Mouse (Mus musculus) neural tube, embryonic 11.5 days (tissue): ENCODE data around the gene Ccnt1. TPM values are rescaled to one million over a fixed set of nuclear protein-coding genes. Genes with fewer than 3 reads are reported as not detected.

Experiments
- ATAC-seq: fragments of 200-750 bp; cut with Nextera tagmentation; 2 replicates; pipeline ENCODE4 v1.8.0; 2017; ENCODE audit warnings: moderate number of reproducible peaks, mild to moderate bottlenecking, moderate TSS enrichment, moderate library complexity; ENCODE audit not compliant: insufficient read depth, low FRiP score, low TSS enrichment
- DNase-seq: peaks from one replicate; pipeline ENCODE4 v3.0.0-alpha.2; 2015; ENCODE audit warnings: low spot score
- H3K27ac ChIP-seq: fragments of 300-500 bp; sonication (generic); 2 replicates; pipeline ENCODE4 v1.5.1; 2014; ENCODE audit warnings: low read depth, mild to moderate bottlenecking, low read length
- H3K27me3 ChIP-seq: fragments of 300-500 bp; sonication (generic); 2 replicates; pipeline ENCODE4 v1.6.1; 2014; ENCODE audit warnings: mild to moderate bottlenecking, low read length, mixed read lengths; ENCODE audit not compliant: control insufficient read depth, insufficient read depth
- H3K36me3 ChIP-seq: fragments of 300-500 bp; sonication (generic); 2 replicates; pipeline ENCODE4 v1.6.1; 2014; ENCODE audit warnings: mild to moderate bottlenecking, low read length, moderate library complexity, mixed read lengths; ENCODE audit not compliant: control insufficient read depth, insufficient read depth
- H3K4me1 ChIP-seq: fragments of 300-500 bp; sonication (generic); 2 replicates; pipeline ENCODE4 v1.6.1; 2014; ENCODE audit warnings: low read length, mixed read lengths; ENCODE audit not compliant: control insufficient read depth, insufficient read depth
- H3K4me2 ChIP-seq: fragments of 300-500 bp; sonication (generic); 2 replicates; pipeline ENCODE4 v1.6.1; 2014; ENCODE audit warnings: low read depth, mild to moderate bottlenecking, moderate library complexity
- H3K4me3 ChIP-seq: fragments of 300-500 bp; sonication (generic); 2 replicates; pipeline ENCODE4 v1.5.1; 2014; ENCODE audit warnings: low read depth, low read length
- H3K9ac ChIP-seq: fragments of 300-500 bp; sonication (generic); 2 replicates; pipeline ENCODE4 v1.6.1; 2014; ENCODE audit warnings: mild to moderate bottlenecking, low read length
- H3K9me3 ChIP-seq: fragments of 300-500 bp; sonication (generic); 2 replicates; pipeline ENCODE4 v1.6.1; 2016; ENCODE audit warnings: low read length; ENCODE audit not compliant: control insufficient read depth
- WGBS: fragments of 180-500 bp; shearing (Covaris S2); extraction: QIAGEN DNeasy Blood & Tissue Kit; methylation state at CpG from one replicate; pipeline ENCODE4 v1.1.7; 2014; 5-methylcytosine and 5-hydroxymethylcytosine counted together
- polyA plus RNA-seq: library from polyadenylated mRNA; unstranded; fragments of >200 nt; fragmentation: Nextera tagmentation; extraction: Ambion mirVana; gene quantifications from 2 replicates; pipeline ENCODE4 v1.2.1, GENCODE M21; 2014

The Ccnt1 gene
- polyA plus RNA-seq, 1 experiment from 2014 or later = 65.6 TPM

- peaks cover 13% of the 10 kb centered on the region for H3K4me1 ChIP-seq
- ATAC-seq (no peak), DNase-seq (no peak)
- H3K9me3 ChIP-seq = no peaks in the 10 kb centered on the region
- WGBS = 79% methylated on average over 7 of the region's 7 CpGs
- H3K36me3 ChIP-seq = no peaks in the 10 kb centered on the region
- no peak overlapping the region for H3K27ac ChIP-seq
- H3K27me3 ChIP-seq = no peaks in the 10 kb centered on the region
- H3K4me3 ChIP-seq = no peak overlapping the region
- H3K4me2 ChIP-seq = peak overlapping the region; percentile 59
- peak overlapping the region; percentile 90; the same call in 1 of the 2 replicates for H3K9ac ChIP-seq
Observed at GRCm38 (mm10) chr15:98569216-98569615, 1.5 kb downstream of the Ccnt1 start.

- ATAC-seq (0 out of 2 replicates have a peak, but pooled peaks have one; percentile 3), DNase-seq (peak; percentile 22)
- H3K36me3 ChIP-seq = 0 out of 2 replicates have a peak, but pooled peaks cover under 1% of the 10 kb centered on the region
- WGBS = 12% methylated on average over 22 of the region's 22 CpGs
- H3K9ac ChIP-seq = peak overlapping the region; percentile 90
- no peaks in the 10 kb centered on the region for H3K27me3 ChIP-seq
- H3K4me1 ChIP-seq = peaks cover 13% of the 10 kb centered on the region
- peak overlapping the region; percentile 83 for H3K27ac ChIP-seq
- H3K4me3 ChIP-seq = peak overlapping the region; percentile 70
- peak overlapping the region; percentile 59 for H3K4me2 ChIP-seq
- no peaks in the 10 kb centered on the region for H3K9me3 ChIP-seq
Observed at GRCm38 (mm10) chr15:98568256-98569033, 2.3 kb downstream of the Ccnt1 start.

- Histone ChIP-seq H3K36me3 (0 out of 2 replicates have a peak, but pooled peaks cover 4% of the 10 kb centered on the region), H3K4me3 (peak overlapping the region; percentile 87), H3K27ac (peak overlapping the region; percentile 86), H3K9me3 (no peaks in the 10 kb centered on the region), H3K27me3 (no peaks in the 10 kb centered on the region), H3K9ac (peak overlapping the region; percentile 90), H3K4me2 (peak overlapping the region; percentile 59), H3K4me1 (peaks cover 13% of the 10 kb centered on the region)
- under 1% methylated on average over 88 of the region's 88 CpGs for WGBS
- DNase-seq (peak; percentile 99), ATAC-seq (peak; percentile 96)
Observed at GRCm38 (mm10) chr15:98567278-98568134, 3.2 kb downstream of the Ccnt1 start.

- under 1% methylated on average over 15 of the region's 15 CpGs for WGBS
- ATAC-seq (no peak), DNase-seq (peak; percentile 30)
- Histone ChIP-seq H3K9ac (peak overlapping the region; percentile 81), H3K36me3 (0 out of 2 replicates have a peak, but pooled peaks cover 4% of the 10 kb centered on the region), H3K27me3 (no peaks in the 10 kb centered on the region), H3K4me3 (peak overlapping the region; percentile 87), H3K4me1 (peaks cover 13% of the 10 kb centered on the region), H3K9me3 (no peaks in the 10 kb centered on the region), H3K27ac (peak overlapping the region; percentile 86), H3K4me2 (peak overlapping the region; percentile 47)
Observed at GRCm38 (mm10) chr15:98566973-98567277, 3.8 kb downstream of the Ccnt1 start.

GRCm38 (mm10) chr15:98557186-98557585 is 13.5 kb downstream of the Ccnt1 start:
- 94% methylated on average over 5 of the region's 5 CpGs for WGBS
- H3K4me3 ChIP-seq = no peak overlapping the region
- H3K27ac ChIP-seq = no peak overlapping the region
- H3K36me3 ChIP-seq = peaks cover 2% of the 10 kb centered on the region; the same call in 1 of the 2 replicates
- ATAC-seq = no peak
- H3K4me2 ChIP-seq = no peak overlapping the region
- H3K9ac ChIP-seq = no peak overlapping the region
- no peaks in the 10 kb centered on the region for H3K27me3 ChIP-seq
- H3K9me3 ChIP-seq = no peaks in the 10 kb centered on the region
- DNase-seq = no peak
- no peaks in the 10 kb centered on the region for H3K4me1 ChIP-seq

- DNase-seq (no peak), ATAC-seq (no peak)
- no peak overlapping the region for H3K27ac ChIP-seq
- WGBS = 100% methylated on average over 4 of the region's 4 CpGs
- no peak overlapping the region for H3K4me2 ChIP-seq
- no peaks in the 10 kb centered on the region for H3K9me3 ChIP-seq
- no peak overlapping the region for H3K4me3 ChIP-seq
- H3K4me1 ChIP-seq = no peaks in the 10 kb centered on the region
- no peak overlapping the region for H3K9ac ChIP-seq
- peaks cover 8% of the 10 kb centered on the region for H3K36me3 ChIP-seq
- H3K27me3 ChIP-seq = no peaks in the 10 kb centered on the region
Observed at GRCm38 (mm10) chr15:98555881-98556280, 14.8 kb downstream of the Ccnt1 start.

- DNase-seq = no peak
- Histone ChIP-seq H3K27me3 (no peaks in the 10 kb centered on the region), H3K27ac (no peak overlapping the region), H3K9me3 (no peaks in the 10 kb centered on the region), H3K36me3 (peaks cover 10% of the 10 kb centered on the region), H3K4me2 (no peak overlapping the region), H3K4me3 (no peak overlapping the region), H3K4me1 (no peaks in the 10 kb centered on the region), H3K9ac (no peak overlapping the region)
- 96% methylated on average over 2 of the region's 2 CpGs for WGBS
- no peak for ATAC-seq
Observed at GRCm38 (mm10) chr15:98552758-98553157, 18.0 kb downstream of the Ccnt1 start.

- no peak for DNase-seq
- Histone ChIP-seq H3K9me3 (no peaks in the 10 kb centered on the region), H3K27ac (no peak overlapping the region), H3K36me3 (peaks cover 27% of the 10 kb centered on the region), H3K27me3 (no peaks in the 10 kb centered on the region), H3K9ac (no peak overlapping the region), H3K4me2 (no peak overlapping the region), H3K4me3 (no peak overlapping the region), H3K4me1 (no peaks in the 10 kb centered on the region)
- 92% methylated on average over 5 of the region's 5 CpGs for WGBS
- ATAC-seq = no peak
Observed at GRCm38 (mm10) chr15:98546843-98547242, 23.9 kb downstream of the Ccnt1 start.
